Mouse (Mus musculus) liver, embryonic 13.5 days (tissue): ENCODE results near the gene Tvp23b. TPM values are rescaled to one million over a fixed set of nuclear protein-coding genes. Genes with fewer than 3 reads are reported as not detected.

Experiments used
- ATAC-seq: fragments of 200-750 bp; cut with Nextera tagmentation; 2 replicates; pipeline ENCODE4 v1.8.0; 2017; ENCODE audit warnings: low read depth, mild to moderate bottlenecking, moderate number of reproducible peaks, moderate library complexity
- DNase-seq: peaks from one replicate; pipeline ENCODE4 v3.0.0; 2022
- H3K27ac ChIP-seq: fragments of 300-500 bp; sonication (generic); 2 replicates; pipeline ENCODE4 v1.5.1; 2015; ENCODE audit warnings: moderate library complexity, mild to moderate bottlenecking, inconsistent platforms
- H3K27me3 ChIP-seq: fragments of 300-500 bp; sonication (generic); 2 replicates; pipeline ENCODE4 v1.6.1; 2015; ENCODE audit warnings: mild to moderate bottlenecking, inconsistent platforms
- H3K36me3 ChIP-seq: fragments of 300-500 bp; sonication (generic); 2 replicates; pipeline ENCODE4 v1.6.1; 2015; ENCODE audit warnings: mild to moderate bottlenecking, inconsistent platforms
- H3K4me1 ChIP-seq: fragments of 300-500 bp; sonication (generic); replicated peaks from 2 replicates; pipeline ENCODE4 v1.6.1; 2015; ENCODE audit warnings: inconsistent platforms
- H3K4me2 ChIP-seq: fragments of 300-500 bp; sonication (generic); 2 replicates; pipeline ENCODE4 v1.6.1; 2015; ENCODE audit warnings: inconsistent platforms, mild to moderate bottlenecking, moderate library complexity
- H3K4me3 ChIP-seq: fragments of 300-500 bp; sonication (generic); replicated peaks from 2 replicates; pipeline ENCODE4 v1.5.1; 2015; ENCODE audit warnings: mild to moderate bottlenecking, inconsistent platforms
- H3K9ac ChIP-seq: fragments of 300-500 bp; sonication (generic); 2 replicates; pipeline ENCODE4 v1.6.1; 2015; ENCODE audit warnings: mild to moderate bottlenecking, inconsistent platforms
- H3K9me3 ChIP-seq: fragments of 300-500 bp; sonication (generic); replicated peaks from 2 replicates; pipeline ENCODE4 v1.6.1; 2016; ENCODE audit warnings: inconsistent platforms
- WGBS: fragments of 180-500 bp; shearing (Covaris S2); methylation state at CpG from one replicate; pipeline ENCODE4 v1.1.7; 2015; ENCODE audit not compliant: insufficient replicate concordance; 5-methylcytosine and 5-hydroxymethylcytosine counted together
- polyA plus RNA-seq: library from polyadenylated mRNA; unstranded; fragments of >200 nt; fragmentation: Nextera tagmentation; extraction: Ambion mirVana; gene quantifications from 2 replicates; pipeline ENCODE4 v1.2.1, GENCODE M21; 2015

The Tvp23b gene
- polyA plus RNA-seq, 1 experiment from 2014 or later: 29.2 TPM

DNA sequence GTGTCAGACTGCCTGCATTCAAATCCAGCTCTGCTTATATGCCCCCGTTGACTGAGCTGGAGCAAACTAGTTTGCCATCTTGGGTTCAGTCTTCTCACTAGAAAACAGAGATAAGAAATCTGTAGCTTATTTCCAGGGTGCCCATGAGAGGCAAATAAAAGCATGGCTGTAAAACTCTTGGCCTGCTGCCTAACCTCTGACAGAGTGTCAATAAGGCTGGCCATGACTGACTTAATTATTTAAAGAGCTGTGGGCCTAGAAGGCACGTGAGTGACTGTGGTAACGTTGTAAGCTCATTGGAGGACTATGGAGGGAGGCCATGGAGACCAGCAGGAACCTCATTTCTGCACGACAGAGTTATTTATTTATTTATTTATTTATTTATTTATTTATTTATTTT is 66.3 kb downstream of the Tvp23b start:
- Histone ChIP-seq H3K36me3 (no peaks in the 10 kb centered on the region), H3K9ac (no peak overlapping the region), H3K4me3 (no peak overlapping the region), H3K27ac (no peak overlapping the region), H3K27me3 (no peaks in the 10 kb centered on the region), H3K4me2 (no peak overlapping the region), H3K4me1 (no peaks in the 10 kb centered on the region), H3K9me3 (no peaks in the 10 kb centered on the region)
- DNase-seq (no peak), ATAC-seq (no peak)
- 54% methylated on average over 4 of the region's 4 CpGs for WGBS

DNA sequence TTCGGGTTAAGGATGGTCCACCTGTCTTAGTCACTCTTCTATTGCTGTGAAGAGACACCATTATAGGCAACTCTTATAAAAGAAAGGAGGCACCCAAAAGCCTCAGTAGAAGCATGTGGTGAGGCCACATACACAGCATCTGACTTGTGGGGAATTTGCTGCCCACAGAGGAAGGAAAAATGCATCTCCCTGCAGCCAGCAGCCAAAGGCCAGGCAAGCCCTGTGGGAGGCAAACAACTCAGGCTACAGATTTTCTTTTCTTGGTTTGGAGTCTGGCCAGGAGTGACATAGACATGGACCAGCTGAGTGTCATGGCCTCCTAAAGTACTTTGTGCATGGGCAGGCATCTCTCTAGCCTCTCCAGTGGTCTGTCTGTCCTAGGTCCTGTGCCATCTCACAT is 70.3 kb downstream of the Tvp23b start:
- WGBS: 48% methylated on average over 1 of the region's 1 CpGs
- no peak for DNase-seq

DNA sequence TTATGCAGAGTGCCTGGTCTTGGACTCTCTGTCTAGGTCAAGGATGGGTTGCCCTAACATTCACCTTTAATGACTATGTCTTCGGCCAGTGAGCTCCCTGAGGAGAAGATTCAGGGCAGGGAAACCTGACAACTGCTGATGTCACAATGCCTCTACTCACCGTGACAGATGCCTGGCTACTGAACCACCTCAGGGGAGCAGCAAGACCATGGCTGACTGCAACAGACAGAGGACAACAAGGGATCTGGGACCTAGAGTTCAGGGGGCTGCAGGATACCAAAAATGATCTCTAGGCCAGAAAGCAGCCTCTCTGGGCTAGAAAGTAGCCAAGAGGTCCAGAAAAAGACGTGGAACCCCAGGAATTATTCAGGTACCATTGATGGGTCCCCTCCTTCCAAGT is 71.8 kb downstream of the Tvp23b start, which contains the start of gene Cdrt4:
TSS of gene Cdrt4 (plus strand) at position 182 of the 400 bp plus-strand sequence.
- 45% methylated on average over 3 of the region's 3 CpGs for WGBS
- Histone ChIP-seq H3K4me2 (no peak within 1 kb of the TSS), H3K27ac (no peak within 1 kb of the TSS), H3K9ac (no peak within 1 kb of the TSS), H3K9me3 (no peaks in the 10 kb centered on the region), H3K4me1 (no peaks in the 10 kb centered on the region), H3K36me3 (no peaks in the 10 kb centered on the region), H3K4me3 (no peak within 1 kb of the TSS), H3K27me3 (no peaks in the 10 kb centered on the region)
- ATAC-seq (no peak), DNase-seq (no peak)

More for the DNA sequence above, 70.3 kb downstream of the Tvp23b start:
- ATAC-seq: no peak
- Histone ChIP-seq H3K4me2 (no peak overlapping the region), H3K4me3 (no peak overlapping the region), H3K27me3 (no peaks in the 10 kb centered on the region), H3K4me1 (no peaks in the 10 kb centered on the region), H3K9me3 (no peaks in the 10 kb centered on the region), H3K36me3 (no peaks in the 10 kb centered on the region), H3K9ac (no peak overlapping the region), H3K27ac (no peak overlapping the region)

GRCm38 (mm10) chr11:62954766-62955165 is 75.5 kb downstream of the Tvp23b start:
- Histone ChIP-seq H3K4me2 (no peak overlapping the region), H3K4me3 (no peak overlapping the region), H3K9ac (no peak overlapping the region), H3K9me3 (no peaks in the 10 kb centered on the region), H3K27ac (no peak overlapping the region), H3K36me3 (no peaks in the 10 kb centered on the region), H3K27me3 (no peaks in the 10 kb centered on the region), H3K4me1 (no peaks in the 10 kb centered on the region)
- DNase-seq (no peak), ATAC-seq (no peak)
- 76% methylated on average over 3 of the region's 3 CpGs for WGBS

DNA sequence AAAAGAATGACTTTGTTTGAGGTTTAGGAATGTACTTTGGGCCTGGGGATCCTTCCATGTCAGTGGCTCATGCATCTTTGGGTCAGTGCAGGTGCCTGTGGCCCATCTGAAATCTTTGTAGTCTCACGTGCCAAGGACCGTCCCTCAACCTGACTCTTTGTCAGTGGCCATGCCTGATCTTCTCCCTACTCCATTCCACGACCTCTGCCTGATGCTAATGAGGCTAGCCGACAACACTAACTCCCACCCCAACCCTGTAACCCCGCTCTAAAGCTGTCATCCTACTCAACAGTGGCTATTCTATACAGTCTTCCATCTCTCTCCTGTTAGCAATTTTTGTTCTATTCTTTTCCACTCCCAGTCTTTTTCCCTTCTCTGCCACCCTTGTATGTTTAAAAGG is 75.9 kb downstream of the Tvp23b start:
- no peak for ATAC-seq
- Histone ChIP-seq H3K36me3 (no peaks in the 10 kb centered on the region), H3K4me1 (no peaks in the 10 kb centered on the region), H3K9ac (no peak overlapping the region), H3K9me3 (no peaks in the 10 kb centered on the region), H3K4me3 (no peak overlapping the region), H3K27me3 (no peaks in the 10 kb centered on the region), H3K27ac (no peak overlapping the region), H3K4me2 (no peak overlapping the region)
- DNase-seq: no peak
- WGBS: 63% methylated on average over 5 of the region's 5 CpGs

DNA sequence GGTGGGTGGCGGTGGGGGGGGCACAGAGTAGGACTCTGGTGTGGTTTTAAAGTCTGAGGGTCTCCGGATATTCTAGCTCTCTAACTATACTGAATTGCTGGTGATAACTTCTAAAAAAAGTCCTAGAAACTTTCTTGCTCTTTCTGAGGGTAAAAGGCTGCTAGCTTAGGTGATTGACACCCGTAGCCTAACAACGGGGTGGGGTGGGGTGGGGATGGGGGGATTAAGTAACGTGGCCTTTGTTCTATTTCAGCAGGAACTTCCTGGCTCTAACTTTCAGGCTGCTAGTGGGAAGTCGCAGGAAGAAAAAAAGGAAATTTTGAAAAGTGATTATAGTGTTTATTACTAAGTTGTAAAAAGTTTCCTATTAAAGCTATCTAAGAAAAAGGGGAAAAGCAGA is 76.5 kb downstream of the Tvp23b start:
- 32% methylated on average over 6 of the region's 6 CpGs for WGBS
- no peaks in the 10 kb centered on the region for H3K36me3 ChIP-seq
- H3K27ac ChIP-seq: no peak overlapping the region
- no peaks in the 10 kb centered on the region for H3K27me3 ChIP-seq
- no peak for ATAC-seq
- no peak for DNase-seq
- H3K9ac ChIP-seq: no peak overlapping the region
- H3K4me1 ChIP-seq: no peaks in the 10 kb centered on the region
- H3K9me3 ChIP-seq: no peaks in the 10 kb centered on the region
- H3K4me2 ChIP-seq: no peak overlapping the region
- no peak overlapping the region for H3K4me3 ChIP-seq

DNA sequence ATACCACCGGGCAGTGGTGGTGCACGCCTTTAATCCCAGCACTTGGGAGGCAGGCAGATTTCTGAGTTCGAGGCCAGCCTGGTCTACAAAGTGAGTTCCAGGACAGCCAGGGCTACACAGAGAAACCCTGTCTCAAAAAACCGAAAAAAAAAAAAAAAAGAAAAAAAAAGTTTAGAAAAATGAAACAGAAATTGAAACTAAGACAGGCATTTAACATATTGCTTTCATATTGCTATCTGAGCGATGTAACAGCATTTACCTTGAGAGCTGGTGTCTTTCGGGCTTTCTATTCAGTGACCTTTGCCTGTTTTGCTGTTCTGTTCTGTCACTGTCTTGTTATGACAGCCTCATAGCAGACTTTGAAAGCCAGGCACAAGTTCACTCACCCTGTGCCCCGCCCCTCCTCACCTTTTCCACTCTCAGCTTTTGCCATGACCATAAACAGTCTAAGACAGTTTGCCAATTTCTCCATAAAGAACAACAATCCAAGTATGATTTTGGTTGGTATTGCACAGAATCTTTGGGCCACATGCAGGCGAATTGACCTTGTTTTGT is 78.4 kb downstream of the Tvp23b start:
- Histone ChIP-seq H3K4me1 (no peaks in the 10 kb centered on the region), H3K27me3 (no peaks in the 10 kb centered on the region), H3K27ac (no peak overlapping the region), H3K4me3 (no peak overlapping the region), H3K36me3 (no peaks in the 10 kb centered on the region), H3K4me2 (no peak overlapping the region), H3K9me3 (no peaks in the 10 kb centered on the region), H3K9ac (no peak overlapping the region)
- WGBS: 59% methylated on average over 8 of the region's 8 CpGs
- ATAC-seq (no peak), DNase-seq (no peak)

DNA sequence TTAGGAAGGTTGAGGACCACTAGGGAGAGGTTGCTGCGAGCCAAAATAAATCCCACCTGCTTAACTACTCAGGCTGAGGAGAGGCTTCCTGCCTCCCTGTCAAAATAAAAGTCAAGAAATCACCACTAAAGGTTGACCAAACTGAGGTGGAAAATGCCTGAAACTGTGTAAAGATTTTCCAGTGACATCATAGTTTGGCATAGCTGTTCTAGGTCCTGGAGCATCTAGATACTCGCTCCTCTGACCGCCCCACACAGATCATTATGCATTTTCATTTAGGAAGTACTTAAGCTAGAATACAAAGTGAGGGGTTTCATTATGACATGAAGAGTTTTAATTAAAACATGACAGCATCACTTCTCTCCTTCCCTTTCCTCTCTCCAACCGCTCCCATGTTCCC is 84.0 kb downstream of the Tvp23b start:
- ATAC-seq: no peak
- no peak for DNase-seq
- Histone ChIP-seq H3K4me3 (no peak overlapping the region), H3K9me3 (no peaks in the 10 kb centered on the region), H3K27me3 (peaks cover 18% of the 10 kb centered on the region), H3K4me1 (no peaks in the 10 kb centered on the region), H3K36me3 (no peaks in the 10 kb centered on the region), H3K4me2 (no peak overlapping the region), H3K27ac (no peak overlapping the region), H3K9ac (no peak overlapping the region)
- WGBS: 60% methylated on average over 4 of the region's 4 CpGs

GRCm38 (mm10) chr11:62966424-62966764 is 87.1 kb downstream of the Tvp23b start:
- no peak overlapping the region for H3K27ac ChIP-seq

More at GRCm38 (mm10) chr11:62966424-62966764, 87.1 kb downstream of the Tvp23b start:
- DNase-seq (no peak), ATAC-seq (no peak)
- H3K27me3 ChIP-seq: peaks cover 18% of the 10 kb centered on the region
- no peaks in the 10 kb centered on the region for H3K36me3 ChIP-seq
- no peak overlapping the region for H3K4me3 ChIP-seq
- no peaks in the 10 kb centered on the region for H3K9me3 ChIP-seq
- WGBS: 42% methylated on average over 3 of the region's 3 CpGs
- H3K4me2 ChIP-seq: no peak overlapping the region
- no peaks in the 10 kb centered on the region for H3K4me1 ChIP-seq
- H3K9ac ChIP-seq: no peak overlapping the region

Other genes with a start within 250 kb of the Tvp23b start
- 1.3 and 1.4 TPM in 2 replicates for gene Lrrc75a, start 230.9 kb upstream of the Tvp23b start, polyA plus RNA-seq
- 12.2 and 12.3 TPM in 2 replicates for gene Mmgt2, start 230.8 kb upstream of the Tvp23b start, polyA plus RNA-seq
- 0.47 and 0.57 TPM in 2 replicates for gene Zfp287, start 147.6 kb upstream of the Tvp23b start, polyA plus RNA-seq
- gene Gm10428, start 126.4 kb upstream of the Tvp23b start, polyA plus RNA-seq: not detected in 2 replicates
- gene Zfp286, start 90.0 kb upstream of the Tvp23b start, polyA plus RNA-seq: 1.8 and 2.1 TPM in 2 replicates
- 0.65 and 0.73 TPM in 2 replicates for gene Trim16, start 59.2 kb upstream of the Tvp23b start, polyA plus RNA-seq
- 0.03 and 0.07 TPM in 2 replicates for gene Fbxw10, start 32.4 kb upstream of the Tvp23b start, polyA plus RNA-seq
- gene Cdrt4, start 71.7 kb downstream of the Tvp23b start, polyA plus RNA-seq: 0.16 TPM in 1 of 2 replicates, not detected in the other
- not detected in 2 replicates for gene Tekt3, start 182.2 kb downstream of the Tvp23b start, polyA plus RNA-seq
- gene Pmp22, start 249.5 kb downstream of the Tvp23b start, polyA plus RNA-seq: 21.5 and 22.2 TPM in 2 replicates